Mouse (Mus musculus): Measurements from ENCODE around the gene Sae1.

Gene Sae1

GRCm38 (mm10) chr7:16387160-16388041 lies at the start of gene Sae1:
Gene Sae1 (minus strand): TSS chr7:16387806.
- DNase-seq (ENCODE audit: low read depth in 1 of 2, low spot score in 2 of 2), result peak; percentile 89 to 94

- DNase-seq (ENCODE audit: low read depth in 1 of 2, low spot score in 2 of 2), result no peak
Observed at GRCm38 (mm10) chr7:16435088-16435487, 47.5 kb upstream of the Sae1 start.

GRCm38 (mm10) chr7:16433352-16433971 lies 45.9 kb upstream of the Sae1 start:
- no peak for DNase-seq (ENCODE audit: low read depth in 1 of 2, low spot score in 2 of 2)

- DNase-seq (ENCODE audit: low read depth in 1 of 2, low spot score in 2 of 2), result peak in 1 of 2 experiments; percentile 56
Observed at GRCm38 (mm10) chr7:16426129-16426729, 38.6 kb upstream of the Sae1 start.

GRCm38 (mm10) chr7:16425721-16426120 lies 38.1 kb upstream of the Sae1 start:
- DNase-seq (ENCODE audit: low read depth in 1 of 2, low spot score in 2 of 2), result no peak

GRCm38 (mm10) chr7:16423731-16424130 lies 36.1 kb upstream of the Sae1 start:
- no peak for DNase-seq (ENCODE audit: low read depth in 1 of 2, low spot score in 2 of 2)

GRCm38 (mm10) chr7:16422222-16422856 lies 34.7 kb upstream of the Sae1 start:
- no peak for DNase-seq (ENCODE audit: low read depth in 1 of 2, low spot score in 2 of 2)

GRCm38 (mm10) chr7:16420493-16421118 lies 33.0 kb upstream of the Sae1 start:
- no peak for DNase-seq (ENCODE audit: low read depth in 1 of 2, low spot score in 2 of 2)

GRCm38 (mm10) chr7:16418713-16419112 lies 31.1 kb upstream of the Sae1 start:
- no peak for DNase-seq (ENCODE audit: low read depth in 1 of 2, low spot score in 2 of 2)

GRCm38 (mm10) chr7:16417141-16417771 lies 29.6 kb upstream of the Sae1 start:
- no peak for DNase-seq (ENCODE audit: low read depth in 1 of 2, low spot score in 2 of 2)

- no peak for DNase-seq (ENCODE audit: low read depth in 1 of 2, low spot score in 2 of 2)
Observed at GRCm38 (mm10) chr7:16415426-16415825, 27.8 kb upstream of the Sae1 start.

GRCm38 (mm10) chr7:16412930-16413329 lies 25.3 kb upstream of the Sae1 start:
- no peak for DNase-seq (ENCODE audit: low read depth in 1 of 2, low spot score in 2 of 2)

GRCm38 (mm10) chr7:16412220-16412896 lies 24.8 kb upstream of the Sae1 start:
- DNase-seq (ENCODE audit: low read depth in 1 of 2, low spot score in 2 of 2), result no peak

GRCm38 (mm10) chr7:16411100-16411499 lies 23.5 kb upstream of the Sae1 start:
- DNase-seq (ENCODE audit: low read depth in 1 of 2, low spot score in 2 of 2), result no peak

GRCm38 (mm10) chr7:16406978-16407377 lies 19.4 kb upstream of the Sae1 start:
- no peak for DNase-seq (ENCODE audit: low read depth in 1 of 2, low spot score in 2 of 2)

GRCm38 (mm10) chr7:16405516-16406351 lies 18.1 kb upstream of the Sae1 start:
- DNase-seq (ENCODE audit: low read depth in 1 of 2, low spot score in 2 of 2), result peak; percentile 54 to 64

GRCm38 (mm10) chr7:16405073-16405455 lies 17.5 kb upstream of the Sae1 start:
- no peak for DNase-seq (ENCODE audit: low read depth in 1 of 2, low spot score in 2 of 2)

GRCm38 (mm10) chr7:16404315-16405072 lies 16.9 kb upstream of the Sae1 start:
- no peak for DNase-seq (ENCODE audit: low read depth in 1 of 2, low spot score in 2 of 2)

Data from monocyte, adult 2 months (primary cell).